Mouse (Mus musculus): ENCODE measurements around the gene Tmem37.

DNA sequence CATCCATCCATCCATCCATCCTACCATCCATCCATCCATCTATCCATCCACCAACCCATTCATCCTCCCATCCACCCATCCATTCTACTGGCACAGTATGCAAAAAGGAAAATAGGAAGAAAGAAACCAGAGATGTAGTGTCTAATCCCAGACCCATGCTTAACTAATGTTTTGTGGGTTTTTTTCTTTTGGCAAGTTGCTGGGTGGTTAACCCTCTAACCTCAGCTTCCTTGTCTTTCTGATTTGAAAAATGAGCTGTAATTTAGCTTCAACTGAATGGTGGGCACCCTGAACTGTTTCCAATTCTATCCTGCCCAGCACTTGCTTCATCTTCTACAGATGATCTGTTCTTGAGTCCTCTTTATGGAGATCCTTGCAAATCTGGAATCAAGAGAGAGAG, 26.5 kb downstream of the Tmem37 start:
- TF ChIP-seq CTCF (IDR thresholded peaks at IDR 0.05; ENCODE audit: low read depth) = no peak
- TF ChIP-seq EP300 (IDR thresholded peaks at IDR 0.05; ENCODE audit: low read depth) = no peak

Measured in liver, postnatal 0 days (tissue).